Mouse (Mus musculus) limb, embryonic 14.5 days (tissue): ENCODE measurements around the gene Olfr551. TPM values are rescaled to one million over a fixed set of nuclear protein-coding genes. Genes with fewer than 3 reads are reported as not detected.

ENCODE experiments used
- ATAC-seq: fragments of 200-750 bp; cut with Nextera tagmentation; 2 replicates; pipeline ENCODE4 v1.8.0; 2017; ENCODE audit warnings: low read depth, moderate number of reproducible peaks, moderate TSS enrichment; ENCODE audit not compliant: low FRiP score
- DNase-seq: peaks from one replicate; pipeline ENCODE4 v3.0.0-alpha.2; 2015; ENCODE audit warnings: low spot score
- H3K27ac ChIP-seq: fragments of 300-500 bp; sonication (generic); replicated peaks from 2 replicates; pipeline ENCODE4 v1.5.1; 2014; ENCODE audit warnings: low read depth, mild to moderate bottlenecking, low read length, moderate library complexity, mixed read lengths
- H3K27me3 ChIP-seq: fragments of 300-500 bp; sonication (generic); 2 replicates; pipeline ENCODE4 v1.6.1; 2014; ENCODE audit warnings: low read length, mixed read lengths; ENCODE audit not compliant: control insufficient read depth, insufficient read depth
- H3K36me3 ChIP-seq: fragments of 300-500 bp; sonication (generic); 2 replicates; pipeline ENCODE4 v1.6.1; 2014; ENCODE audit warnings: mild to moderate bottlenecking, low read length, moderate library complexity, mixed read lengths; ENCODE audit not compliant: control insufficient read depth, insufficient read depth
- H3K4me1 ChIP-seq: fragments of 300-500 bp; sonication (generic); 2 replicates; pipeline ENCODE4 v1.6.1; 2014; ENCODE audit warnings: antibody characterized with exemption, low read length, mixed read lengths; ENCODE audit not compliant: control insufficient read depth, insufficient read depth
- H3K4me2 ChIP-seq: fragments of 300-500 bp; sonication (generic); replicated peaks from 2 replicates; pipeline ENCODE4 v1.6.1; 2014; ENCODE audit warnings: low read depth, mild to moderate bottlenecking, low read length, moderate library complexity; ENCODE audit not compliant: severe bottlenecking
- H3K4me3 ChIP-seq: fragments of 300-500 bp; sonication (generic); replicated peaks from 2 replicates; pipeline ENCODE4 v1.5.1; 2014; ENCODE audit warnings: low read length
- H3K9ac ChIP-seq: fragments of 300-500 bp; sonication (generic); 2 replicates; pipeline ENCODE4 v1.6.1; 2014; ENCODE audit warnings: mild to moderate bottlenecking, low read depth, low read length, moderate library complexity; ENCODE audit not compliant: severe bottlenecking
- H3K9me3 ChIP-seq: fragments of 300-500 bp; sonication (generic); 2 replicates; pipeline ENCODE4 v1.6.1; 2016; ENCODE audit warnings: low read length; ENCODE audit not compliant: control insufficient read depth
- POLR2A ChIP-seq: fragments of 200-500 bp; IDR thresholded peaks from 2 replicates; pipeline ENCODE4 v1.8.0; 2012; ENCODE audit warnings: inconsistent platforms, mild to moderate bottlenecking, moderate library complexity, borderline replicate concordance; ENCODE audit not compliant: insufficient read depth, insufficient read length; ENCODE audit errors: extremely low read depth
- WGBS: fragments of 180-500 bp; shearing (Covaris S2); extraction: QIAGEN DNeasy Blood & Tissue Kit; methylation state at CpG from one replicate; pipeline ENCODE4 v1.1.7; 2014; 5-methylcytosine and 5-hydroxymethylcytosine counted together
- polyA plus RNA-seq, 2 experiments: library from polyadenylated mRNA; depleted of rRNA in 1 of 2; stranded (reverse) in 1 of 2; unstranded in 1 of 2; fragments of >200 nt; fragmentation: Nextera tagmentation in 1 of 2; extraction: Ambion mirVana in 1 of 2; gene quantifications; 2 replicates each; pipeline versions ENCODE4 v1.2.1 to v1.2.3; 2012 to 2014

The Olfr551 gene
- polyA plus RNA-seq, 2 experiments: not detected

GRCm38 (mm10) chr7:102597378-102598031 lies 5.8 kb upstream of the Olfr551 start, which contains the start of gene Olfr552:
Olfr552 (plus strand) TSS chr7:102597770.
- Histone ChIP-seq H3K36me3 (no peaks in the 10 kb centered on the region), H3K9me3 (no peaks in the 10 kb centered on the region), H3K27ac (no peak within 1 kb of the TSS), H3K4me3 (no peak within 1 kb of the TSS), H3K4me1 (no peaks in the 10 kb centered on the region), H3K4me2 (no peak within 1 kb of the TSS), H3K27me3 (no peaks in the 10 kb centered on the region), H3K9ac (no peak within 1 kb of the TSS)
- TF ChIP-seq POLR2A: no peak
- DNase-seq: no peak
- ATAC-seq: no peak
- 67% methylated on average over 1 of the region's 1 CpGs for WGBS

DNA sequence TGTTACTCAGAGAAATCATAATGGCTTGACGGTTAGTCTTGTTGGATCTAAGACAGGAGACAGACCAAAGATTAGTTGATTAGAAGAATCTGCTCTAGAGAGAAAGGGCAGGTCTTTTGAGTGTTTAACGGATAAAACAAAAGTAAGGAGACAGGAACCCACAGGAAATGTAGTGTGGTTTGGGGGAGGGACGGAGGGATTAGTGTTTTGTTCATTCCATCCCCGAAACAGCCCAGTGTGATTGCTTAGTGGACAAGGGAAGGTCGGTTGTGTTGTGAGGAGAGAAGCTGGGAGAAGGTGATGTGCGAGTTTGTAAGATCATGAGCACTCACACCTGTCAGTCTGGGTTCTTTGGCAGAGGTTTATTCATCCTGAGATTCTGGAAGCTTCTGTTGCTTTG lies 15.7 kb downstream of the Olfr551 start:
- no peaks in the 10 kb centered on the region for H3K36me3 ChIP-seq
- DNase-seq (no peak), ATAC-seq (no peak)
- H3K9ac ChIP-seq: no peak overlapping the region
- WGBS: 76% methylated on average over 6 of the region's 6 CpGs
- H3K27ac ChIP-seq: no peak overlapping the region
- no peak overlapping the region for H3K4me2 ChIP-seq
- no peaks in the 10 kb centered on the region for H3K27me3 ChIP-seq
- H3K9me3 ChIP-seq: no peaks in the 10 kb centered on the region
- H3K4me1 ChIP-seq: no peaks in the 10 kb centered on the region
- TF ChIP-seq POLR2A: no peak
- H3K4me3 ChIP-seq: no peak overlapping the region

GRCm38 (mm10) chr7:102573174-102573830 lies 18.4 kb downstream of the Olfr551 start:
- Histone ChIP-seq H3K27ac (no peak overlapping the region), H3K36me3 (no peaks in the 10 kb centered on the region), H3K4me1 (no peaks in the 10 kb centered on the region), H3K9ac (no peak overlapping the region), H3K9me3 (no peaks in the 10 kb centered on the region), H3K27me3 (no peaks in the 10 kb centered on the region), H3K4me3 (no peak overlapping the region), H3K4me2 (no peak overlapping the region)
- 80% methylated on average over 3 of the region's 3 CpGs for WGBS
- TF ChIP-seq POLR2A: no peak
- DNase-seq (no peak), ATAC-seq (no peak)

DNA sequence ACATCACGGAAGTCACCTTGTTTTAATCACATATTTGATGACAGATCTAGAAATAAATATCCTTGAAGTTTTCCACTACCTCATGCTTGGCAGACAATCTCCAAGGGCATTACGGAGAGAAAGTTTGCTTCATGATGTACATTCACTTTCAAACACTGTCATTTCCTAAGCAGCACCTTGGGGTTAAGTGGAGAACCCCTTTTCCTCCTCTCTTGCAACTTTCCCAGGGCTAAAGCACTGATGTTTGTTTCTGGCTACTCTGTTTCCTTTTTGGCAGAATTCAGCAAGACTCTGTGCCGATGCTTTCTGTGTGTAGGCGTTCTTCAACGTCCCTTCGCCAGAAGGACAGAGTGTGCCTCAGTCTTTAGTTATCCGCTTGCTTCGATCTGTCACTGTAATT lies 20.5 kb downstream of the Olfr551 start, which contains the start of gene Olfr550:
Gene Olfr550, plus strand, starts transcription at position 301 of the 400 bp plus-strand sequence.
- Histone ChIP-seq H3K4me3 (no peak within 1 kb of the TSS), H3K9ac (no peak within 1 kb of the TSS), H3K4me1 (no peaks in the 10 kb centered on the region), H3K27me3 (no peaks in the 10 kb centered on the region), H3K4me2 (no peak within 1 kb of the TSS), H3K36me3 (no peaks in the 10 kb centered on the region), H3K9me3 (no peaks in the 10 kb centered on the region), H3K27ac (no peak within 1 kb of the TSS)
- ATAC-seq (no peak), DNase-seq (no peak)
- no peak for TF ChIP-seq POLR2A
- 88% methylated on average over 8 of the region's 8 CpGs for WGBS

DNA sequence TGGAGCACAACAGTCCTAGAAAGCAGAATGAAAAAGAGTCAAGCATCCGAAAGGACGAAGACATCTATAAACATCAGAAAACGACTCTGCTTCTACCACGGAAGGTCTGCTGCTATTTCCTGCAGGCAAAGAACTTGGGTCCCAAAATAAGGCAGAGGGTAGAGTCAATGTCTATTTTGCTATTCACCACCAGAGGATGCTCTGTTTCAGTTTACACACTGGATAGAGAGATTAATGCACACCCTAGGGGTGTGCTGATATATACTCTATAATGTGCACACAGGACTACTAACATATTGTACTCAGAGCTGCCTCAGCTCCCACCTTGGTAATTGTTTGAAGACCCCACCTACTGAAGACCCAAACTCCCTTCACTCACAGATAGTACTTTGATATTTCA lies 25.5 kb downstream of the Olfr551 start:
- ATAC-seq: no peak
- no peak overlapping the region for H3K4me3 ChIP-seq
- TF ChIP-seq POLR2A: no peak
- H3K27ac ChIP-seq: no peak overlapping the region
- no peaks in the 10 kb centered on the region for H3K36me3 ChIP-seq
- no peak overlapping the region for H3K4me2 ChIP-seq
- H3K9me3 ChIP-seq: no peaks in the 10 kb centered on the region
- H3K27me3 ChIP-seq: no peaks in the 10 kb centered on the region
- 86% methylated on average over 4 of the region's 4 CpGs for WGBS
- DNase-seq: no peak
- no peaks in the 10 kb centered on the region for H3K4me1 ChIP-seq
- H3K9ac ChIP-seq: no peak overlapping the region
